Mouse (Mus musculus) neural tube, embryonic 11.5 days (tissue): Measurements from ENCODE around the gene Fam216a. TPM values are rescaled to one million over a fixed set of nuclear protein-coding genes. Genes with fewer than 3 reads are reported as not detected.

Experiments used
- ATAC-seq: fragments of 200-750 bp; cut with Nextera tagmentation; 2 replicates; pipeline ENCODE4 v1.8.0; 2017; ENCODE audit warnings: moderate number of reproducible peaks, mild to moderate bottlenecking, moderate TSS enrichment, moderate library complexity; ENCODE audit not compliant: insufficient read depth, low FRiP score, low TSS enrichment
- DNase-seq: peaks from one replicate; pipeline ENCODE4 v3.0.0-alpha.2; 2015; ENCODE audit warnings: low spot score
- H3K27ac ChIP-seq: fragments of 300-500 bp; sonication (generic); 2 replicates; pipeline ENCODE4 v1.5.1; 2014; ENCODE audit warnings: low read depth, mild to moderate bottlenecking, low read length
- H3K27me3 ChIP-seq: fragments of 300-500 bp; sonication (generic); 2 replicates; pipeline ENCODE4 v1.6.1; 2014; ENCODE audit warnings: mild to moderate bottlenecking, low read length, mixed read lengths; ENCODE audit not compliant: control insufficient read depth, insufficient read depth
- H3K36me3 ChIP-seq: fragments of 300-500 bp; sonication (generic); 2 replicates; pipeline ENCODE4 v1.6.1; 2014; ENCODE audit warnings: mild to moderate bottlenecking, low read length, moderate library complexity, mixed read lengths; ENCODE audit not compliant: control insufficient read depth, insufficient read depth
- H3K4me1 ChIP-seq: fragments of 300-500 bp; sonication (generic); 2 replicates; pipeline ENCODE4 v1.6.1; 2014; ENCODE audit warnings: low read length, mixed read lengths; ENCODE audit not compliant: control insufficient read depth, insufficient read depth
- H3K4me2 ChIP-seq: fragments of 300-500 bp; sonication (generic); 2 replicates; pipeline ENCODE4 v1.6.1; 2014; ENCODE audit warnings: low read depth, mild to moderate bottlenecking, moderate library complexity
- H3K4me3 ChIP-seq: fragments of 300-500 bp; sonication (generic); 2 replicates; pipeline ENCODE4 v1.5.1; 2014; ENCODE audit warnings: low read depth, low read length
- H3K9ac ChIP-seq: fragments of 300-500 bp; sonication (generic); 2 replicates; pipeline ENCODE4 v1.6.1; 2014; ENCODE audit warnings: mild to moderate bottlenecking, low read length
- H3K9me3 ChIP-seq: fragments of 300-500 bp; sonication (generic); 2 replicates; pipeline ENCODE4 v1.6.1; 2016; ENCODE audit warnings: low read length; ENCODE audit not compliant: control insufficient read depth
- WGBS: fragments of 180-500 bp; shearing (Covaris S2); extraction: QIAGEN DNeasy Blood & Tissue Kit; methylation state at CpG from one replicate; pipeline ENCODE4 v1.1.7; 2014; 5-methylcytosine and 5-hydroxymethylcytosine counted together
- polyA plus RNA-seq: library from polyadenylated mRNA; unstranded; fragments of >200 nt; fragmentation: Nextera tagmentation; extraction: Ambion mirVana; gene quantifications from 2 replicates; pipeline ENCODE4 v1.2.1, GENCODE M21; 2014

Fam216a gene
- polyA plus RNA-seq, 1 experiment from 2014 or later: 116 TPM

- H3K27ac ChIP-seq: no peak overlapping the region
- peak; percentile 74 for DNase-seq
- H3K27me3 ChIP-seq: no peaks in the 10 kb centered on the region
- no peak overlapping the region for H3K4me2 ChIP-seq
- no peak for ATAC-seq
- H3K9me3 ChIP-seq: no peaks in the 10 kb centered on the region
- 53% methylated on average over 2 of the region's 2 CpGs for WGBS
- H3K4me1 ChIP-seq: no peaks in the 10 kb centered on the region
- H3K36me3 ChIP-seq: peaks cover 6% of the 10 kb centered on the region
- H3K4me3 ChIP-seq: no peak overlapping the region
- H3K9ac ChIP-seq: no peak overlapping the region
Observed at GRCm38 (mm10) chr5:122393887-122394286, 21.7 kb upstream of the Fam216a start.

GRCm38 (mm10) chr5:122392227-122393004, 20.3 kb upstream of the Fam216a start:
- Histone ChIP-seq H3K36me3 (peaks cover 4% of the 10 kb centered on the region), H3K27me3 (no peaks in the 10 kb centered on the region), H3K4me1 (no peaks in the 10 kb centered on the region), H3K4me2 (peak overlapping the region; percentile 64), H3K4me3 (peak overlapping the region; percentile 56), H3K9me3 (no peaks in the 10 kb centered on the region), H3K9ac (peak overlapping the region; percentile 51), H3K27ac (no peak overlapping the region)
- DNase-seq (peak; percentile 26), ATAC-seq (0 out of 2 replicates have a peak, but pooled peaks have one; percentile 53)
- WGBS: 18% methylated on average over 19 of the region's 19 CpGs

- DNase-seq: peak; percentile 94
- peak; percentile 61 for ATAC-seq
- H3K27ac ChIP-seq: no peak within 1 kb of the TSS
- peak within 1 kb of the TSS; percentile 64 for H3K4me2 ChIP-seq
- peaks cover 4% of the 10 kb centered on the region for H3K36me3 ChIP-seq
- H3K4me3 ChIP-seq: peak within 1 kb of the TSS; percentile 56
- H3K9me3 ChIP-seq: no peaks in the 10 kb centered on the region
- no peaks in the 10 kb centered on the region for H3K27me3 ChIP-seq
- WGBS: under 1% methylated on average over 39 of the region's 39 CpGs
- H3K9ac ChIP-seq: peak within 1 kb of the TSS; percentile 51
- H3K4me1 ChIP-seq: no peaks in the 10 kb centered on the region
Observed at GRCm38 (mm10) chr5:122391786-122392180, 19.6 kb upstream of the Fam216a start, which contains the start of gene Arpc3. TSS of gene Arpc3 (plus strand) at chr5:122391878.

GRCm38 (mm10) chr5:122391178-122391785, 19.1 kb upstream of the Fam216a start:
- Histone ChIP-seq H3K27ac (no peak overlapping the region), H3K4me2 (peak overlapping the region; percentile 64), H3K36me3 (no peaks in the 10 kb centered on the region), H3K4me3 (peak overlapping the region; percentile 56; the same call in 1 of the 2 replicates), H3K9ac (peak overlapping the region; percentile 51; the same call in 1 of the 2 replicates), H3K9me3 (no peaks in the 10 kb centered on the region), H3K27me3 (no peaks in the 10 kb centered on the region), H3K4me1 (no peaks in the 10 kb centered on the region)
- WGBS: 53% methylated on average over 15 of the region's 16 CpGs
- no peak for ATAC-seq
- DNase-seq: no peak

GRCm38 (mm10) chr5:122390671-122391070, 18.5 kb upstream of the Fam216a start:
- Histone ChIP-seq H3K36me3 (no peaks in the 10 kb centered on the region), H3K9me3 (no peaks in the 10 kb centered on the region), H3K27ac (no peak overlapping the region), H3K27me3 (no peaks in the 10 kb centered on the region), H3K9ac (no peak overlapping the region), H3K4me3 (no peak overlapping the region), H3K4me2 (no peak overlapping the region), H3K4me1 (no peaks in the 10 kb centered on the region)
- DNase-seq (no peak), ATAC-seq (no peak)

- Histone ChIP-seq H3K36me3 (no peaks in the 10 kb centered on the region), H3K4me2 (no peak overlapping the region)
- WGBS: 84% methylated on average over 5 of the region's 5 CpGs
Observed at GRCm38 (mm10) chr5:122390006-122390405, 17.8 kb upstream of the Fam216a start.

GRCm38 (mm10) chr5:122379374-122380155, 7.4 kb upstream of the Fam216a start:
- Histone ChIP-seq H3K4me3 (no peak overlapping the region), H3K4me1 (no peaks in the 10 kb centered on the region), H3K36me3 (peaks cover 15% of the 10 kb centered on the region), H3K27me3 (no peaks in the 10 kb centered on the region), H3K9ac (no peak overlapping the region), H3K27ac (no peak overlapping the region), H3K9me3 (no peaks in the 10 kb centered on the region), H3K4me2 (no peak overlapping the region)
- ATAC-seq (no peak), DNase-seq (peak; percentile 84)
- WGBS: 58% methylated on average over 11 of the region's 11 CpGs

More at GRCm38 (mm10) chr5:122390006-122390405, 17.8 kb upstream of the Fam216a start:
- H3K4me3 ChIP-seq: no peak overlapping the region
- H3K27ac ChIP-seq: no peak overlapping the region
- ATAC-seq: no peak
- no peaks in the 10 kb centered on the region for H3K9me3 ChIP-seq
- no peak overlapping the region for H3K9ac ChIP-seq
- no peaks in the 10 kb centered on the region for H3K27me3 ChIP-seq
- DNase-seq: no peak
- no peaks in the 10 kb centered on the region for H3K4me1 ChIP-seq

- H3K4me2 ChIP-seq: no peak overlapping the region
- H3K36me3 ChIP-seq: peaks cover 15% of the 10 kb centered on the region
- H3K27me3 ChIP-seq: no peaks in the 10 kb centered on the region
- H3K9ac ChIP-seq: no peak overlapping the region
- no peak for ATAC-seq
- H3K27ac ChIP-seq: no peak overlapping the region
- no peaks in the 10 kb centered on the region for H3K9me3 ChIP-seq
- 0 out of 2 replicates have a peak, but pooled peaks cover 2% of the 10 kb centered on the region for H3K4me1 ChIP-seq
- H3K4me3 ChIP-seq: no peak overlapping the region
- no peak for DNase-seq
- WGBS: 93% methylated on average over 12 of the region's 12 CpGs
Observed at GRCm38 (mm10) chr5:122378171-122378570, 6.0 kb upstream of the Fam216a start.
